Mouse (Mus musculus) mouse embryonic stem cell (cell line): ENCODE results near the gene Rad17.

Experiments used
- in situ Hi-C, 2 experiments: fragments of 300-500 bp; cut with MboI; formaldehyde crosslinking; loops; 1 replicate in 1 of 2; 3 replicates in 1 of 2; pipeline ENCODE4 v1.14.3; 2019 to 2020; ENCODE audit warnings: low sequenced_read_pairs in 2 of 2, low pct_unique_long_range_greater_than_20kb in 1 of 2, mixed read lengths in 1 of 2; ENCODE audit not compliant: unreplicated experiment in 1 of 2

The Rad17 gene

GRCm38 (mm10) chr13:100650550-100651438, at the start of gene Rad17, which contains the start of gene Ak6:
Gene Rad17 (minus strand): TSS chr13:100651051.
Gene Ak6 (plus strand): TSS chr13:100650979.
- in situ Hi-C loops: no loop called here

DNA sequence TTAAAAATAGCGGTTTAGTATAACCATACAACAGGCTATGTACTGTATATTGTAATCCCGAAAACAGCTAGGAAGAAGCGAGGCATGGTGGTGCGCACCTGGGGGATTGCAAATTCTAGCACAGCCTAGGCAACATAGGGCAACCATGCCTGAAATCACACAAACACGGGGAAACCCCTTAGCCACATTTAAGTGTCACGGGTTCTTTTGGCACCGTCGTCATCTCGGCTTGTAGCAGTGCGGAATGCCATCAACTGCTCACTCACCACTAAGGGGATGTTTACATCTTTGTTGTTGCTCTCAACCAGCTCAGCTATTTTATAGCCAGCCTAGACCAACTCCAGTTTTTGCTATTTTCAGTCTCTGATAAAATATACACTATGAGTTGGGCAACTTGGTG, 48.0 kb upstream of the Rad17 start:
- in situ Hi-C loops: loop anchor here in 1 of 2 experiments (25.0 kb wide), 1 partner anchor 538 kb away; no protein-coding TSS in a partner anchor

DNA sequence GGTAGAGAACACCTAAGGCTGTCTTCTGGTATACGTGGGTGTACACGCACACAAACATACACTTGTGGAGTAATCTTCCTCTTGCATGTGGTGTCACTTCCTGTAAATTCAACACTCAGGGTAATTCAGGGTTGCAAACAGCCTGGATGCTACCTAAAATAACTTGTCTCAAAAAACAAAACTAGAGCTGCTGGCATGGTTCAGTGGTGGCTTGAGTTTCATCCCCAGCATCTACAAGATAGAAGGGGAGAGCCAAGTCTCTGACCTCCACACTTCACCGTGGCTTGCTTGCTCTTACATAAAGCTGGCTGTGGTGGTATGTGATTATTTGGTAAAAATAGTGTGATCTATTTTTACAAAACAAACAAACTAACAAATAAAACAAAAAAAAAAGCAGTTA, 46.7 kb upstream of the Rad17 start:
- in situ Hi-C loops: loop anchor here in 1 of 2 experiments (25.0 kb wide), 1 partner anchor 540 kb away; no protein-coding TSS in a partner anchor

DNA sequence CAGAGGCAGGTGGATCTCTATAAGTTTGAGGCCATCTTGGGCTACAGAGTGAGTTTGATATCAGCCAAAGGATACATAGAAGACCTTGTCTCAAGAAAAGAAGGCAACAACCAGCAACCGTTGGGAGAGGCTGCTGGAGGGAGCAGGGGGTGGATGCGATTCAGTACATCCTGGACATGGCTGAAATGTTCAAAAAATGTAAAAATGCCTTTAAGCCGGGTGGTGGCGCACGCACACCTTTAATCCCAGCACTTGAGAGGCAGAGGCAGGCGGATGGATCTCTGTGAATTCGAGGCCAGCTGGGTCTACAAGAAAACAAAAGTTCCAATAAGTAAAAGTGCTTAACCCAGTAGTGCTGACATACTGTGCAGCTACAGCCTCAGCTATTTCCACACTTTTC, 36.7 kb upstream of the Rad17 start:
- in situ Hi-C loops: loop anchor here in 1 of 2 experiments (25.0 kb wide), 1 partner anchor 550 kb away; no protein-coding TSS in a partner anchor

DNA sequence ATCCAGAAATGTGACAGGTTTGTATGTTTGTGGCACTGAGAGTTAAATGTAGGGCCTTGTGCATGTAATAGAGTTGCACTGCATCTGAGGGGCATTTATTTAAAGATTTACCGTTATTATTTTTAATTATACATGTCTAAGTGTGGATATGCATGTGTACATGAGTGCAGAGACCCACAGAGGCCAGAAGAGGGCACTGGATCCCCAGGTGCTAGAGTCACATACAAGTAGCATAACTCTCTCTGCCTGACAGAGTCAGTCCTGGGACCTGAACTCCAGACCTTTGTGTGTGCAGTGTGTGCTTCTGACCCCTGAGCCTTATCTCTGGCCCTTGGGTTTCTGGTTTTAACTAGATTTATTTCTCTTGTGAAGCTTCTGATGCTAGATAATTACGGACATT, 33.5 kb upstream of the Rad17 start:
- in situ Hi-C loops: loop anchor here in 1 of 2 experiments (25.0 kb wide), 1 partner anchor 553 kb away; no protein-coding TSS in a partner anchor

DNA sequence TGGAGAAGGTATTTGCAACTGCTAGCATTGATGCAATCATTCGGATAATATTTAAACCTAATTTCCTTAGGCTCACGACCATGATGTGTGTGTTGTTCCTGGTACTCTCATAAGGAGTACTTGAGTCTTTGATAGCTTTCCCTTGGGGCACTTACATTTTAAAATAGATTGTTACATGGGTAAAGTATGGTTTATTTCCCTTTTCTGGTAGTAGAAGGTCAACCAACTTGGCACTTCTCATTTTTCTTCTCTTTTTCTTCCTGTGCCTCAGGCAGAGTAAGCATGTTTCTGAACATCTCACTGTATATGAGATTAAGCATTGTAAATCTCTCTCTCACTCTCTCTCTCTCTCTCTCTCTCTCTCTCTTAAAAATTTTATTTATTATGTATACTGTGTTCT, 32.0 kb upstream of the Rad17 start:
- in situ Hi-C loops: loop anchor here in 1 of 2 experiments (25.0 kb wide), 1 partner anchor 554 kb away; no protein-coding TSS in a partner anchor

DNA sequence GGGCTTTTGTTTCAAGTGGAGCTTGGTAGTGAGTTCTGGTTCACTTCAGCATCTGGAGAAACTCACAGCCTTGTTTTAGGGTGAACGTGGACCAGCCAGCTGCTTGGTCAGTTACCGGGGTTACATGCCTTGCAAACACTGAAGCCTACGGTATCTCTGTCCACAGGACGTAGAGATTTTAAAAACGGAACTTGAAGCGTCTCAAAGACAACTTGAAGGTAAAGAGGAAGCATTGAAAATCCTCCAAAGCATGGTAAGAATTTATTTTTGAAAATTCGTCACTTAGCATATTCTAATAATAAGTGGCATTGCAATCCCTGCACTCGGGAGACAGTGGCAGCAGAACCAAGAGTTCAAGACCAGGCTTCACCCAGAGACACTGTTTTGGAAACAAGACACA, 30.8 kb upstream of the Rad17 start:
- in situ Hi-C loops: loop anchor here in 1 of 2 experiments (25.0 kb wide), 1 partner anchor 556 kb away; no protein-coding TSS in a partner anchor

- in situ Hi-C loops: loop anchor here in 1 of 2 experiments (25.0 kb wide), 1 partner anchor 561 kb away; no protein-coding TSS in a partner anchor
Measured at GRCm38 (mm10) chr13:100675936-100676635, 25.2 kb upstream of the Rad17 start.

DNA sequence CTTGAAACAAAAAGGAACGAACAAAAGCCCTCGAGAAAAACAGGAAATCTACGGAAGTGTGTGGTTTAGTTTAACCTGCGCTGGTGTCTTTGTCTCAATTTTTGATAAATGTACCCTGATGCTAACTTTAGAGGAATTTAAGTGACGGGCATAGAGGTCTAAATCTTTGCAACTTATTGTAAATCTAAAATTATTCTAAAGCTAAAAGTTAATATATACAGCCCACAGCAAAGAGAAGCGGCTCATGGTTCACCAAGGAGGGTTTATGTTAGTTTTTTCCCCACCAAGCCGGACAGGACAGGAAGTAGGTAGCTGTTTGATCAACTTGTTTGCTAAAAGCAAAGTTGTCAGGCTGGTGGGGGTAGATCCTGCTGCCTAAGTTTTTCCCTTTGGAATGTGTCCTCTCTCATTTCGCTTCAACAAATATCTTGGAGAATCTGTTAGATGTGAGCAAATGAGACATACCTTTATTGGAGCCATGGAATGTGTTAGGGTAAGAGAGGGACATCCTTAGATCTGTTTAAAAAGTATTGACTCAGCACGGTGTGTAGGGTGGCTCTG, 19.4 kb upstream of the Rad17 start:
- in situ Hi-C loops: no loop called here

GRCm38 (mm10) chr13:100669291-100670022, 18.6 kb upstream of the Rad17 start, which contains the start of gene Ccdc125:
Gene Ccdc125 (plus strand): TSS chr13:100669717.
- in situ Hi-C loops: no loop called here

DNA sequence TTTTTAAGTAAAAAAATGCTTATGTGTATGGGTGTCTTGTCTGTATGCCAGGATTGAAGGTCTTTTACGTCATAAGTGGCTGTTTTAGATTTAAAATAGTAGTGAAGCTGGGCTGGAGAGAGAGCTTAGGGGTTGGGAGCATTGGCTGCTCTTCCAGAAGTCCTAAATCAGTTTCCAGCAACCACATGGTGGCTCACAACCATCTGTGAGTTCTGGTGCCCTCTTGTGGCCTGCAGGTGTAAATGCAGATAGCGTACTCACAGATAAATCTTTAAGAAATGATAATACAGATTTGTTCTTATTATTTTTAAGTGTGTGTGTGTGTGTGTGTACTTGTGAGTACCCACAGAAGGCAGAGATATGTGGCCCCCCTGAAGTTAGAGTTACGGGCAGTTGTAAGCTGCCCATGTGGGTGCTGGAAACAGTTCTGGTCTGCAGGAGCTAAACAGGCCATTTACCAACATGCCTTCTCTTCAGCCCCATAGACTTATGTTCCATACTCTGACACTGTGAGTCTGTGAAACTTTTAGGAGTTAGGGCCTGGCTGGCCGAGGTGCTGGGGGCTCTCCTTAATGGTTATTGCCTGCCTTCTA, 9.1 kb upstream of the Rad17 start:
- in situ Hi-C loops: no loop called here

DNA sequence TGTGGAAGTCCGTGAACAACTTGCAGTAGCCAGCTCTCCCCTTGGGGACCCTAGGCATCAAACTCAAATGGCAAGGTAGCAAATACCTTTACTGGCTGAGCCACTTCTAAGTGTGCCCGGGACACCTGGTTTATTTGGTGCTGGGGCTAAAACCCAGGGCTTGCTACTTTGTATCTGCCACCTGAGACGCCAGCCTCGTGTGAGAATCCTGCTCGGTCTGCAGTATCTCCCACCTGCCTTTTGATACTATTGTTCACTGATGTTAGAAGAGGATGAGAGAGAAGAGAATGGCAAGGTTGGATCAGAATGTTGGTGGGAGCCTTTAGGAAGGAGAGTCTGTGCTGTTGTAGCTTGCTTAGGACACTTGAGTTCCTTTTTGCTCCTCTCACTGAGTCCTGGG, 7.2 kb upstream of the Rad17 start:
- in situ Hi-C loops: no loop called here

- in situ Hi-C loops: no loop called here
Measured at GRCm38 (mm10) chr13:100651439-100652186, 762 bp upstream of the Rad17 start, which contains the start of gene Taf9. Gene Taf9 (plus strand): TSS chr13:100651579.

GRCm38 (mm10) chr13:100648223-100648622, 2.6 kb downstream of the Rad17 start:
- in situ Hi-C loops: loop anchor here in 1 of 2 experiments (25.0 kb wide), 1 partner anchor 611 kb away; no protein-coding TSS in a partner anchor

- in situ Hi-C loops: loop anchor here in 1 of 2 experiments (25.0 kb wide), 1 partner anchor 605 kb away; no protein-coding TSS in a partner anchor
Measured at GRCm38 (mm10) chr13:100642471-100643209, 8.2 kb downstream of the Rad17 start.

- in situ Hi-C loops: loop anchor here in 1 of 2 experiments (25.0 kb wide), 1 partner anchor 597 kb away; no protein-coding TSS in a partner anchor
Measured at GRCm38 (mm10) chr13:100634106-100634691, 16.7 kb downstream of the Rad17 start.
